Mouse (Mus musculus) Patski (cell line): ENCODE results near the gene Akr1b8. TPM values are rescaled to one million over a fixed set of nuclear protein-coding genes. Genes with fewer than 3 reads are reported as not detected.

Source experiments
- ATAC-seq: fragments of 100-300 bp; one replicate; pipeline ENCODE4 v1.8.0; 2021
- CTCF ChIA-PET: fragments of 350-600 bp; sonication (Branson Sonifier 250); formaldehyde crosslinking; loops from one replicate; lab custom pipeline; 2022; ENCODE audit warnings: inconsistent platforms; lab: Charles Lee
- POLR2A ChIA-PET: fragments of 350-600 bp; sonication (Branson Sonifier 250); formaldehyde crosslinking; loops from one replicate; lab custom pipeline; 2022; ENCODE audit warnings: antibody characterized with exemption, inconsistent platforms; lab: Charles Lee
- DNase-seq: peaks from one replicate; pipeline ENCODE4 v3.0.0-alpha.2; 2011; ENCODE audit warnings: low read depth, low spot score
- H3K27me3 ChIP-seq: fragments of 371-371 bp; one replicate; pipeline ENCODE4 v1.5.1; 2021
- CTCF ChIP-seq: fragments of 100-300 bp; IDR thresholded peaks from one replicate; pipeline ENCODE4 v1.5.1; 2021
- in situ Hi-C: fragments of 300-500 bp; cut with MboI; formaldehyde crosslinking; loops from 3 replicates; pipeline ENCODE4 v1.11.1; 2018; ENCODE audit warnings: low pct_unique_long_range_greater_than_20kb, mixed read lengths
- polyA plus RNA-seq: library from polyadenylated mRNA; unstranded; gene quantifications from one replicate; pipeline ENCODE4 v1.2.3, GENCODE M21; 2021

Gene Akr1b8
- polyA plus RNA-seq: 125 TPM

GRCm38 (mm10) chr6:34353658-34354353 is at the start of gene Akr1b8:
Gene Akr1b8 (plus strand): TSS chr6:34354119.
- in situ Hi-C loops: no loop called here
- no peak for TF ChIP-seq CTCF
- CTCF ChIA-PET: interaction anchor here (0.8 to 3.9 kb wide), 8 partner anchors 8 to 161 kb away, joined by 3 to 22 read pairs (median 4); no protein-coding TSS in a partner anchor
- H3K27me3 ChIP-seq: no peaks in the 10 kb centered on the region
- POLR2A ChIA-PET: no interaction called here
- ATAC-seq: peak; percentile 4
- DNase-seq: no peak

DNA sequence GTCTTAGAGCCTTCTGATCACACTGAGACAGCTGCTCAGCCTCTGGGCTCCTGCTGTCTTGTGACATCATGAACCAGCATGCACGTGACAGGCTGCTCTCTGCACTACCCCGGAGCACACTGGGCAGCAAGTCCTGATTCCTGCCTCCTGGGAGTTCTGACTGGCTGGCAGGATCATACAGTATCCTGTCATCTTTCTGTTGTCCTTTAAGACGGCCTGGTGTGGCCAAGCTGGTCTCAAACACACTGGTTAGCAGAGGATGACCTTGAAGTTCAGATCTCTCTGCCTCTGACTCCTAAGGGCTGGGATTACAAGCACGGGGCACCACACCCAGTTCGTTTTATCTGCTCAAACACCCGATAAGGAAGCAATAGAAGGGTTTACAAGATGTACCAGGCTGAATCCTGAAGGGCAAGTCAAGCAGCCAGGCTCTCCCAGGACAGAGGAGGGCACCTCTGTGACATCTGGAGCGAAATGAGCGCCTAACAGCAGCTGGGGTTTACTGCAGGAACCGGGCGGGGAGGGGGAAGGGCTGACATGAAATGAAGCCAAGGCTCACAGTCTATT is 49.2 kb upstream of the Akr1b8 start:
- ChIA-PET CTCF (interaction anchor here (1.5 kb wide), 1 partner anchor 12 kb away, joined by 3 read pairs; no protein-coding TSS in a partner anchor), POLR2A (no interaction called here)
- TF ChIP-seq CTCF: no peak
- DNase-seq (no peak), ATAC-seq (no peak)
- H3K27me3 ChIP-seq: no peaks in the 10 kb centered on the region
- in situ Hi-C loops: loop anchor here (25.0 kb wide), 1 partner anchor 458 kb away; no protein-coding TSS in a partner anchor

GRCm38 (mm10) chr6:34306797-34307196 is 47.1 kb upstream of the Akr1b8 start:
- in situ Hi-C loops: loop anchor here (25.0 kb wide), 1 partner anchor 456 kb away; no protein-coding TSS in a partner anchor
- DNase-seq (no peak), ATAC-seq (no peak)
- POLR2A ChIA-PET: no interaction called here
- no peak for TF ChIP-seq CTCF
- no peaks in the 10 kb centered on the region for H3K27me3 ChIP-seq
- CTCF ChIA-PET: interaction anchor here (1.2 to 1.4 kb wide), 3 partner anchors 15 to 40 kb away, joined by 3 to 4 read pairs (median 3); no protein-coding TSS in a partner anchor

DNA sequence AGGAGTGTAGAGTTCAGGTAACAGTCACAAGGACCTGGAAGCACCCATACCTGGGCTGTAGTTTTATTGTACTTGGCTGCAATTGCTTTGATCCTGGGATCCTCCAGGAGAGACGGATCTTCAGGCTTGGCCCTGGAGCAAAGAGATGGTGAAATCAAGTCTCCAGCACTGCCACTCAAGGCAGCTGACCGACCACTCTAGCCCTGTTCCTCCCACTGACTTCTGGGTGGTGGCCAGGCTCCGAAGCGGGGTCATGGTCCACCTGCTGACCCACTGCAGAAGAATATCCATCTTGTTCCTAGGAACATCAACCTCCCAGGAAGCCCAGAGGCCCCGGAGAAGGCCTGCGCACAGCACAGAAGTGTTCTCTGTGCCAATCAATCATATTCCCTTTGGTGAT is 44.4 kb upstream of the Akr1b8 start:
- POLR2A ChIA-PET: no interaction called here
- ATAC-seq: no peak
- no peak for DNase-seq
- CTCF ChIA-PET: interaction anchor here (1.6 to 3.2 kb wide), 2 partner anchors 15 to 40 kb away, joined by 3 to 16 read pairs; no protein-coding TSS in a partner anchor
- in situ Hi-C loops: loop anchor here (25.0 kb wide), 1 partner anchor 453 kb away; no protein-coding TSS in a partner anchor
- no peak for TF ChIP-seq CTCF
- no peaks in the 10 kb centered on the region for H3K27me3 ChIP-seq

DNA sequence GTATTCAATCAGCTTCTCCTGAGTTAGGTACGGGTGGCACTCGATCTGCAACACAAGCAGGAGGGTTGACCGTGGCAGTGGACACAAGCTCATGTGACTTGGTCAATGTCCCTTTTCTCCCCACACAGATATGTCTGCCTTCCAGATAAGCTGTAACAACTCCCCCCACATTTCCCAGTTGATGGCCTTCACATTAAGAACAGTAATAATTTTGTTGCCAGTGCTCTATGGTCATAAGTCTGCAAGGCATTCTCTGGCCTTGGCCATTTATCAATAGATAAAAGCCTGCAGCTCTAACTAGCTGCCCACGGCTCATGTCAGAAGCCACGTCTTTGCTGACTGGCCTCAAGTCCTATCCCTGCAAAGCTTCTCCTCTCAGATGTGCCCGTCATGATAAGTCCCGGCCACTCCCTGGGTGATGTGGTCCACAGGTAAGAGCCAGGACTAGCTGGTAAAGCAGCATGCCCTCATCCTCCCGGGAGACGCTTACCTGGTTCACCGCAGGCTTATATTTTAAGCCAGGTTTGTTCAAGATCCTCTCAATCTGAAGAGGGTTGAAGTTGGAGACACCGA is 43.8 kb upstream of the Akr1b8 start:
- no peak for TF ChIP-seq CTCF
- CTCF ChIA-PET: interaction anchor here (1.3 to 3.2 kb wide), 3 partner anchors 16 to 39 kb away, joined by 3 to 16 read pairs (median 3); no protein-coding TSS in a partner anchor
- no peak for ATAC-seq
- no peak for DNase-seq
- POLR2A ChIA-PET: no interaction called here
- in situ Hi-C loops: loop anchor here (25.0 kb wide), 1 partner anchor 452 kb away; no protein-coding TSS in a partner anchor
- no peaks in the 10 kb centered on the region for H3K27me3 ChIP-seq

DNA sequence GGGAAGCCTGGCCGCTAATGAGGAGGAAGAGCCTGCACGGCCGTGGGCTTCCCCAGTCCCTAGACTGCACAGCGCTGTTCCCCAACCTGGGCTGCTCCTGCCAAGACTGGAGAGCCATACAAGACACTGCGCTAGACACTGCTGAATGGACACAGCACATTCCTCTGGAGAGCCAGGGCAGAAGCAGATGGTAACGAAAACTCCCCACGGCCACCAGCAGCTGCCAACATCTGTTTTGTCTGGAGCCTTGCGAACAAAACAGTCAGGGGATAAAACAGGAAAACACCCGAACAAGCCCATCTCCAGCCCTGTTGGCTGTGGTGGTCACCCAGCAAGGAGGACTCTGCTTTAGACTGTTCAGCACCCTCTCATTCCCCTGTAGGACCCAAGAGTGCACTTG is 40.5 kb upstream of the Akr1b8 start:
- H3K27me3 ChIP-seq: no peaks in the 10 kb centered on the region
- ChIA-PET CTCF (interaction anchor here (1.0 to 1.9 kb wide), 2 partner anchors 32 to 33 kb away, joined by 3 to 6 read pairs; no protein-coding TSS in a partner anchor), POLR2A (no interaction called here)
- in situ Hi-C loops: loop anchor here (25.0 kb wide), 1 partner anchor 449 kb away; no protein-coding TSS in a partner anchor
- TF ChIP-seq CTCF: no peak
- no peak for DNase-seq
- no peak for ATAC-seq

GRCm38 (mm10) chr6:34313921-34314320 is 40.0 kb upstream of the Akr1b8 start:
- POLR2A ChIA-PET: interaction anchor here (1.0 kb wide), 1 partner anchor 28 kb away, joined by 3 read pairs; no protein-coding TSS in a partner anchor

GRCm38 (mm10) chr6:34316854-34317771 is 36.8 kb upstream of the Akr1b8 start, which contains the start of gene Akr1b3:
Gene Akr1b3 (minus strand): TSS chr6:34317478.
- H3K27me3 ChIP-seq: no peaks in the 10 kb centered on the region
- no peak for TF ChIP-seq CTCF
- in situ Hi-C loops: loop anchor here (25.0 kb wide), 1 partner anchor 445 kb away; no protein-coding TSS in a partner anchor
- peak; percentile 97 for DNase-seq
- ATAC-seq: peak; percentile 98
- CTCF ChIA-PET: interaction anchor here (1.2 to 2.5 kb wide), 3 partner anchors 9 to 29 kb away, joined by 3 to 9 read pairs (median 7); no protein-coding TSS in a partner anchor
- POLR2A ChIA-PET: interaction anchor here (0.7 to 1.4 kb wide), 2 partner anchors 33 to 77 kb away, joined by 3 to 4 read pairs; no protein-coding TSS in a partner anchor

More at GRCm38 (mm10) chr6:34313921-34314320, 40.0 kb upstream of the Akr1b8 start:
- no peak for TF ChIP-seq CTCF
- in situ Hi-C loops: loop anchor here (25.0 kb wide), 1 partner anchor 448 kb away; no protein-coding TSS in a partner anchor
- DNase-seq (no peak), ATAC-seq (no peak)
- H3K27me3 ChIP-seq: no peaks in the 10 kb centered on the region
- CTCF ChIA-PET: interaction anchor here (1.0 to 1.9 kb wide), 3 partner anchors 21 to 32 kb away, joined by 3 to 6 read pairs (median 4); no protein-coding TSS in a partner anchor

DNA sequence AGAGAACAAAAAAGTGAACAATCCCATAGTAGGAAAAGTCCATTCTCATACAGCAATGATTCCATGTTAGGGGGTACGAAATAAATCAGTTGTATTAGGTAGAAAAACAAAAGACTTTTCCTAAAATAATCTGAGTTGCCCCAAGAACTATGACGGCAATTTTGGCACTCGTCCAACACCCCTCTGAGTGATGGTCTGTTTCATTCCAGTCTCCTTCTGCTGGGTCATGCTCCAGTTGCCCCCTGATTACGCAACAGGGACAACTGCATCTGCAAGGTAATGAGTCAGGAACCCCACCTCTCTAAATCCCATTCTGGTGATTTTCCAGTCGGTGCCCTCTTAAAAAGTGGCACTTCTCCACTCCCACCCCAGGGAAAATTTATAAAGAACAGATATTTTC is 35.7 kb upstream of the Akr1b8 start:
- ChIA-PET CTCF (interaction anchor here (2.5 kb wide), 1 partner anchor 28 kb away, joined by 9 read pairs; no protein-coding TSS in a partner anchor), POLR2A (interaction anchor here (0.7 kb wide), 1 partner anchor 573 kb away, joined by 3 read pairs; no protein-coding TSS in a partner anchor)
- no peaks in the 10 kb centered on the region for H3K27me3 ChIP-seq
- in situ Hi-C loops: loop anchor here (25.0 kb wide), 1 partner anchor 444 kb away; no protein-coding TSS in a partner anchor
- ATAC-seq: no peak
- peak; percentile 79 for DNase-seq
- TF ChIP-seq CTCF: no peak
